Mouse (Mus musculus) E14TG2a.4 (cell line): Measurements from ENCODE around the gene Cdc123.
A peak's percentile ranks its signal among the peaks of the same experiment; 100 is the strongest.

Experiments
- H3K27me3 ChIP-seq: 2 replicates; pipeline ENCODE4 v1.6.1; 2014; ENCODE audit warnings: low read length, control low read depth; ENCODE audit not compliant: insufficient read depth
- H3K36me3 ChIP-seq: 2 replicates; pipeline ENCODE4 v1.6.1; 2014; ENCODE audit warnings: low read length, control low read depth; ENCODE audit not compliant: insufficient read depth
- H3K4me1 ChIP-seq: replicated peaks from 2 replicates; pipeline ENCODE4 v1.6.1; 2014; ENCODE audit warnings: low read depth, low read length, control low read depth
- H3K4me3 ChIP-seq: replicated peaks from 2 replicates; pipeline ENCODE4 v1.5.1; 2014; ENCODE audit warnings: mild to moderate bottlenecking, low read length
- H3K9me3 ChIP-seq: 2 replicates; pipeline ENCODE4 v1.6.1; 2014; ENCODE audit warnings: low read length, control low read depth
- CTCF ChIP-seq: conservative IDR thresholded peaks from 2 replicates; pipeline ENCODE4 v1.5.1; 2014; ENCODE audit warnings: low read length
- NANOG ChIP-seq: IDR thresholded peaks from 2 replicates; pipeline ENCODE4 v1.6.1; 2014; ENCODE audit warnings: borderline replicate concordance, low read length, mixed read lengths
- POU5F1 ChIP-seq: IDR thresholded peaks from 2 replicates; pipeline ENCODE4 v1.6.1; 2014; ENCODE audit warnings: low read length, borderline replicate concordance

Cdc123 gene

DNA sequence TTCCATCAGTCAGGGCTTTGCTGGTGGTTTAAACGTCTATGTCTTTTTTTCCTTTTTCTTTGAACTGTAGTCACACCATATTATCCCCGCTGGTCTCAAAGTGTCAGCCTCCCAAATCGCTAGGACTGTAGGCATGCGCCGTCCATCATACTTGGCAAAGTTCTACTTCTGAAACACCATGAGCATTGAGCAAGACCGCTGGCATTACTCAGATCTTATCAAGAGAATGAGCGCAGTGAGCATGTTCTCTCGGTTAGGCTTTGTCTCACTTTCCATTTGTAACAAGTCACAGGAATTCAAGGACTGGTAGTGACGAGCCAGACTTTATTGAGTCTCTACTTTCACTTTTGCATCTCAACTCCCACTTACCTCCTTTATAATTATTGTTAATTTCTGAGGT, 6.2 kb upstream of the Cdc123 start:
- TF ChIP-seq POU5F1 (no peak), NANOG (no peak), CTCF (no peak)
- H3K27me3 ChIP-seq = no peaks in the 10 kb centered on the region
- H3K9me3 ChIP-seq = no peaks in the 10 kb centered on the region
- peaks cover 55% of the 10 kb centered on the region for H3K4me1 ChIP-seq
- H3K36me3 ChIP-seq = peaks cover 79% of the 10 kb centered on the region
- no peak overlapping the region for H3K4me3 ChIP-seq

DNA sequence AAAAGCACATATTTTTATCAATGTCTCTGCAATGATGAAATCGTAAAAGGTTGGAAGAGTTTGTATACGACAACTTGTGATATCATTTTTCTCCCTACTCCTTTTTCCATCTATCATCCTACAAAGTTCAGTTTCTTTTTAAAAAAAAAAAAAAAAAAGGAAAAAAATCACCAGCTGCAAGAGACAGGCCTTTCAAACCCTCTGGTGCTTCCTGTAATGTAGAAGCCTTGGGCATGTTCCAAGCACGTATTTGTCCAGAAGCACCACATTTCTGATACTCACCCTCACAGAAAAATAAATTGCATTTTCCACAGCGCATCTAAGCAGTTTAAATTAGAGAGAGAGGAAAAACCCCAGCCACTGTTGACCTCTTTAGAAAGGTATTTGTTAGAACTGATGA, 862 bp upstream of the Cdc123 start:
- Histone ChIP-seq H3K4me1 (peaks cover 34% of the 10 kb centered on the region), H3K27me3 (no peaks in the 10 kb centered on the region), H3K4me3 (peak overlapping the region; percentile 94), H3K36me3 (peaks cover 50% of the 10 kb centered on the region), H3K9me3 (no peaks in the 10 kb centered on the region)
- TF ChIP-seq POU5F1 (no peak), NANOG (no peak)

DNA sequence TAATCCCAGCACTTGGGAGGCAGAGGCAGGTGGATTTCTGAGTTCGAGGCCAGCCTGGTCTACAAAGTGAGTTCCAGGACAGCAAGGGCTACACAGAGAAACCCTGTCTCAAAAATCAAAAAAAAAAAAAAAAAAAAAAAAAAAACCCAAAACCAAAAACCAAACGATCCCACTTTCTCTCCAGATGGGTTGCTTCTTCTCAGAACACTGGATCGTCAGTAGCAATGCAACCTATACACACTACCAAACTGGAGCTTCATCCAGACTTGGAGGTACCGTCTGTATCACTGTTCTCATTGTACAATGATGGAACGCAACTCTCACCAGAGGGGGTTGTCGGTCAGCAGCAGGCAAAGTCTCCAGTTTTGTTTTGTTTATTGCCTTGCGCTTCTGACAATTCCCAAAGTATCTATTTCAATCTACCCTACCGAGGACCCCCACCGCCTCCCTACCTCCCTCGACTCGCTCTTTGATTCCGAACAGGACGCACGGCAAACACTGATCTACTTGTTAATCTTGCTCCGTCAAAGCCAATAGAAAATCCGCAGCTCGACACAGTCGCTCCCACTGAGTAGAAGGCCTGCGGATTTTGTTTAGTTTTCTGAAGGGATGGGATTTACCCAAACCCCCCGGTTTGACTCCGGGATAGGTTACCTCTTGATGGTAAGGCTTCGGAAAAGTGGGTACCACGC, 637 bp downstream of the Cdc123 start:
- Histone ChIP-seq H3K27me3 (no peaks in the 10 kb centered on the region), H3K9me3 (peaks cover 3% of the 10 kb centered on the region; the same call in 1 of the 2 replicates), H3K4me3 (peak overlapping the region; percentile 94), H3K4me1 (peaks cover 26% of the 10 kb centered on the region), H3K36me3 (peaks cover 50% of the 10 kb centered on the region)
- TF ChIP-seq CTCF (no peak), NANOG (no peak), POU5F1 (no peak)

DNA sequence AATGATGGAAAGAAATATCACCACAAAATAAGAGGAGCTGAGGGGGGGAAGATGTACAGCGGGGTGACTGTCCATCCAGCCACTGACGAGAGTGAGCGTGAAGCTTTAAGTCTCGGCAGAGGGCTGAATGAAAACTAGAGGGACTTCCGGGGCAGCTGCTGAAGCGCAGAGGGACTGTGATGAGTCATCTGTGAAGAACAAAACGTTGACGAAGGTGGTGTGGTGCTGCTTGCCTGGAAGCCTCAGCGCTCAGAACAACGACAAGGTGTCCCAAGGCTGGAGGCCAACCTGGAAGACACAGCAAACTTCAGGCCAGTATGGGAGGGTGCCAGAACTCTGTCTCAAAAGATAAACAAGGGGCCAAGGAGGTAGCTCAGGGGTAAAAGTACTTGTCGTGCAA, 4.1 kb downstream of the Cdc123 start:
- no peaks in the 10 kb centered on the region for H3K27me3 ChIP-seq
- peaks cover 18% of the 10 kb centered on the region for H3K4me1 ChIP-seq
- TF ChIP-seq POU5F1 (no peak), NANOG (no peak), CTCF (no peak)
- H3K9me3 ChIP-seq = peaks cover 3% of the 10 kb centered on the region; the same call in 1 of the 2 replicates
- H3K4me3 ChIP-seq = no peak overlapping the region
- peaks cover 62% of the 10 kb centered on the region for H3K36me3 ChIP-seq

DNA sequence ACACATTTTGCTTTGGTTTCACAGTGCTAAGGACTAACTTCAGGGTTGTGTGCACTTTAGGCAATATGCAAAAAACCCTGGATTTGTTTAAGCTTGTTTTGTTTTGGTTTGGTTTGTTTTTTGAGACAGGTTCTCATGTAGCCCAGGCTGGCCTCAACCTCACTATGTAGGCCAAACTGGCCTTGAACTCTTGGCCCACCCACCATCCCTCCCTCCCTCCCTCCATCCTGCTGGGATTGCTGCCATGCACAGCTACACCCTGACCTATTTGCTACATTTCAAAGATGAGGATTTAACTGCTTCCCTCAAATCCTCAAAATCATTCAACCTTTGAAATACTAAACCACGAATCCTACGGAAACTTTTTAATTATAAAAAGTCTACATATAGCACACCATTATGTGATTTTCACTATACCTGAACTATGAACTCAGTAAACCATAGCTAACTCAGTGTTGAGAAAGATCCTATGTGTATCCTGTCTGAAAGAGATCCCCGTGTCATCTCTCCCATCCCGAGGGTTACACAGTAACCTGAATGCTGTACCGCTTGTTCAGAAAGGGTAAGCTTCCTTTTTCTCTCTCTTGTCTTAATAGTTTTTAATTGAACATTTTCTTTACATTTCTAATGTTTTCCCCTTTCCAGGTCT, 19.6 kb downstream of the Cdc123 start:
- H3K36me3 ChIP-seq = peaks cover 56% of the 10 kb centered on the region
- no peak overlapping the region for H3K4me3 ChIP-seq
- H3K9me3 ChIP-seq = no peaks in the 10 kb centered on the region
- TF ChIP-seq POU5F1 (no peak), NANOG (no peak), CTCF (no peak)
- H3K27me3 ChIP-seq = no peaks in the 10 kb centered on the region
- peaks cover 37% of the 10 kb centered on the region for H3K4me1 ChIP-seq

DNA sequence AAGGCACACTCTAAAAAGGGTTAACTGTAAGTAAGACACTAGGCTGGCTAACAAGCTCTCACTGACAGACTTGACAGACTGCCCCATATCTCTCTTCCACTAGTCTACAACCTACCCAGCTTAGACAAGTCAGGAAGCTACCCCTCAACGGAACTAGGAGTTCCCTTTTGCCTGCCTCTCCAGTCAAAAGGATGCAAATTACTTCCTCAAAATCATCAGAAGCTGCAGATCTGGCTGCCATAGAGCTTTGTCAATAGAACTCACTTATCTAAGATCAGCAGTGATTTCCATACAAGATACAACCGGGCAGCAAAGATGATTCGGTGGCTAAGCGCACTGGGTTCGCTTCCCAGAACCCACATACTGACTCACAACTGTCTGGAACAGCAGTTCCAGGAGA, 20.3 kb downstream of the Cdc123 start:
- Histone ChIP-seq H3K4me3 (no peak overlapping the region), H3K9me3 (no peaks in the 10 kb centered on the region), H3K4me1 (peaks cover 37% of the 10 kb centered on the region), H3K36me3 (peaks cover 59% of the 10 kb centered on the region), H3K27me3 (no peaks in the 10 kb centered on the region)
- TF ChIP-seq POU5F1 = no peak
- no peak for TF ChIP-seq NANOG
- no peak for TF ChIP-seq CTCF

DNA sequence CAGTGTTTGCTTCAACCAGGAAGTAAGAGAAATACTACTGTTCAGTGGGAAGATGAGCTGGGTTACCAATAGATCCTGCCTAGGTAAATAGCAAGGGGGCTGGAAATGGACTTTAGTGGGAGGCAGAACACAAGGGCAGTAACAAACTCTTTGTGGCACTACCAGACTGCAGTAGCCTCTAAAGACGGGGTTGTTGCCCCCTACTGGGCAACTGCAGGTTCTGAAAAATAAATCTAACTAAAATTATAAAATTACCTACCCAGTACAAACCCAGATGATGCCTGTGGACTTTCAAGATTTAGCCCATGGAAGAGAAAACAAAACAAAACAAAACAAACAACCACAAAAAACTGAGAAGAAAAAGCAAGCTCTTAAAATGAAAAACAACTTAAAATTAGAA, 20.8 kb downstream of the Cdc123 start:
- no peaks in the 10 kb centered on the region for H3K9me3 ChIP-seq
- H3K27me3 ChIP-seq = no peaks in the 10 kb centered on the region
- peaks cover 37% of the 10 kb centered on the region for H3K4me1 ChIP-seq
- no peak for TF ChIP-seq NANOG
- no peak for TF ChIP-seq POU5F1
- peak; percentile 38 for TF ChIP-seq CTCF
- H3K36me3 ChIP-seq = peaks cover 63% of the 10 kb centered on the region
- no peak overlapping the region for H3K4me3 ChIP-seq

DNA sequence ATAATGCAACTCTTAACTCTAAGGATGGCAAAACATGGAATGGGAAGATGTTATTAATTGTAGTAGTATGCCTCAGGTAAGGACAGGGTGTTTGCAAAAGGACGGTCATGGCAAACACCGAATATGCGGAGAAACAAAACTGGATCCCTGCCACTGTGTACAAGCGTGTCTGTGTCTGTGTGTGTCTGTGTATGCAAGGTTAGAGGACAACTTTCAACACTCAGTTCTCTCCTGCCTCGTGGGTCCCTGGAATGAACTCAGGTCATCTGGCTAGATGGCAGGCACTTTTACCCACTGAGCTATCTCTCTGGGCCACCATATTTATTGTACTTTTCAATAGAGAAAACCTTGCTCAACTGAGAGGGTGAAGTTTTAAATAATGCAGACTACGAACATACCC, 22.5 kb downstream of the Cdc123 start:
- Histone ChIP-seq H3K4me3 (no peak overlapping the region), H3K36me3 (peaks cover 76% of the 10 kb centered on the region), H3K4me1 (peaks cover 45% of the 10 kb centered on the region), H3K9me3 (no peaks in the 10 kb centered on the region), H3K27me3 (no peaks in the 10 kb centered on the region)
- TF ChIP-seq CTCF (no peak), NANOG (no peak), POU5F1 (no peak)
